Comparison of ENCODE assay signal across 14 mouse cellular contexts in the genomic region with DNA sequence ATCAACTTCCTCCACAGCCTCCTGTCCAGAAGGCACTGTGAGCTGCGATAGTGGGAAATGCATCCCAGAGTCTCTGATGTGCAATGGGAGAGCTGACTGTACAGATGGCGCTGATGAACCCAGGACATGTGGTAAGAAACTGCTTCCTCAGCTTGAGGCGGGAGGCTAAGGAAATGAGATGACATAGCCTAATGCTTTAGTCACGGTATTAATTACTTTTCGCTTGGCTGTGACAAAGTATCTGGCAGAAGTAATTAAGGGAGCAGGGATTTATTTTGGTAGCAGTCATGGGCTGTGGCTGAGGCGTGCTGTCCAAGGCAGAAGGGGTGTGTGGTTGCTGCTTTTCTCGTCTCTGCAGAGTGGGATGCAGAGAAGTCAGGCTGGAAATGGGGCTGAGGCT. TPM values are rescaled to one million over a fixed set of nuclear protein-coding genes. Genes with fewer than 3 reads are reported as not detected.
DNase-seq lines count a peak whose midpoint lies in the region; ATAC-seq and TF ChIP-seq lines count a peak whose summit lies in the region.
"Had no signal": no experiment of that assay in that cellular context is flagged by ENCODE, and none has a peak within 500 bp of the region (broad histone marks: within the 10 kb centered on the region; RNA-seq: fewer than 3 reads in every experiment).

No protein-coding gene starts in this region.

- H3K9ac ChIP-seq in forebrain, postnatal 0 days: no peak overlapping the region
- H3K9ac ChIP-seq in forebrain, embryonic 13.5 days: no peak overlapping the region
- no peak overlapping the region for H3K9ac ChIP-seq in neural tube, embryonic 14.5 days (replicated peaks; ENCODE audit: low read depth, low read length)
- H3K9ac ChIP-seq: embryonic facial prominence, embryonic 12.5 days; stomach, embryonic 15.5 days had no signal

- H3K4me3 ChIP-seq in forebrain, postnatal 0 days (ENCODE audit: low read depth, low read length): no peak overlapping the region
- H3K4me3 ChIP-seq in forebrain, embryonic 13.5 days: no peak overlapping the region
- H3K4me3 ChIP-seq in left cerebral cortex, adult 2 months: no peak overlapping the region
- H3K4me3 ChIP-seq in neural tube, embryonic 14.5 days (ENCODE audit: low read depth, low read length): no peak overlapping the region
- H3K4me3 ChIP-seq: embryonic facial prominence, embryonic 12.5 days; stomach, embryonic 15.5 days had no signal

- DNase-seq in forebrain, postnatal 0 days: peak; percentile 25
- peak; percentile 28 to 63 for DNase-seq in left cerebral cortex, postnatal 25 days (ENCODE audit: low spot score in 2 of 2)
- no peak for DNase-seq in left cerebral cortex, adult 2 months (ENCODE audit: extremely low spot score in 1 of 2, low spot score in 2 of 2)
- DNase-seq in cerebellum, postnatal 14 days: peak; percentile 30 to 43
- DNase-seq in natural killer cell, adult 2 months (ENCODE audit: low spot score in 2 of 2): no peak
- DNase-seq in thymus, postnatal 0 days (ENCODE audit: low spot score): no peak
- DNase-seq: gastrocnemius, postnatal 14 days; liver; lung, postnatal 4 days had no signal

- H3K9me3 ChIP-seq in forebrain, postnatal 0 days (ENCODE audit: low read length): no peaks in the 10 kb centered on the region
- H3K9me3 ChIP-seq in forebrain, embryonic 13.5 days (replicated peaks): no peaks in the 10 kb centered on the region
- no peaks in the 10 kb centered on the region for H3K9me3 ChIP-seq in neural tube, embryonic 14.5 days (ENCODE audit: control insufficient read depth, low read length)
- H3K9me3 ChIP-seq: embryonic facial prominence, embryonic 12.5 days; stomach, embryonic 15.5 days had no signal

- intact Hi-C loops in left cerebral cortex, postnatal 25 days (cut with DNase I): no loop called here
- intact Hi-C loops in left cerebral cortex, adult 2 months (cut with DNase I): no loop called here

- no peaks in the 10 kb centered on the region for H3K27me3 ChIP-seq in forebrain, postnatal 0 days (ENCODE audit: insufficient read depth, low read length)
- H3K27me3 ChIP-seq in forebrain, embryonic 13.5 days: no peaks in the 10 kb centered on the region
- no peaks in the 10 kb centered on the region for H3K27me3 ChIP-seq in neural tube, embryonic 14.5 days (ENCODE audit: control insufficient read depth, insufficient read depth, low read length)
- H3K27me3 ChIP-seq: embryonic facial prominence, embryonic 12.5 days; stomach, embryonic 15.5 days had no signal

- H3K4me2 ChIP-seq in forebrain, postnatal 0 days (ENCODE audit: low read depth): no peak overlapping the region
- no peak overlapping the region for H3K4me2 ChIP-seq in forebrain, embryonic 13.5 days
- H3K4me2 ChIP-seq in neural tube, embryonic 14.5 days (ENCODE audit: low read depth, low read length): no peak overlapping the region
- H3K4me2 ChIP-seq: embryonic facial prominence, embryonic 12.5 days; stomach, embryonic 15.5 days had no signal

- peak; percentile 84 for ATAC-seq in forebrain, postnatal 0 days
- ATAC-seq in forebrain, embryonic 13.5 days: no peak
- peak; percentile 83 for ATAC-seq in neural tube, embryonic 14.5 days (ENCODE audit: low read depth)

- peak; percentile 17; the same call in 1 of the 2 replicates for TF ChIP-seq CTCF in forebrain, postnatal 0 days (IDR thresholded peaks at IDR 0.05; ENCODE audit: low read depth)
- no peak for TF ChIP-seq CTCF in left cerebral cortex, adult 2 months (IDR thresholded peaks at IDR 0.05)

- no peak overlapping the region for H3K27ac ChIP-seq in forebrain, postnatal 0 days (ENCODE audit: low read depth, low read length)
- H3K27ac ChIP-seq in forebrain, embryonic 13.5 days: no peak overlapping the region
- no peak overlapping the region for H3K27ac ChIP-seq in left cerebral cortex, adult 2 months
- no peak overlapping the region for H3K27ac ChIP-seq in neural tube, embryonic 14.5 days (ENCODE audit: low read depth, low read length)
- H3K27ac ChIP-seq: embryonic facial prominence, embryonic 12.5 days; stomach, embryonic 15.5 days had no signal

- no peaks in the 10 kb centered on the region for H3K4me1 ChIP-seq in forebrain, postnatal 0 days (ENCODE audit: insufficient read depth)
- H3K4me1 ChIP-seq in forebrain, embryonic 13.5 days: no peaks in the 10 kb centered on the region
- H3K4me1 ChIP-seq in neural tube, embryonic 14.5 days (ENCODE audit: control insufficient read depth, insufficient read depth, low read length): no peaks in the 10 kb centered on the region
- H3K4me1 ChIP-seq: embryonic facial prominence, embryonic 12.5 days; stomach, embryonic 15.5 days had no signal

- no peaks in the 10 kb centered on the region for H3K36me3 ChIP-seq in forebrain, postnatal 0 days (ENCODE audit: insufficient read depth)
- H3K36me3 ChIP-seq in forebrain, embryonic 13.5 days (ENCODE audit: poor library complexity, severe bottlenecking): no peaks in the 10 kb centered on the region
- H3K36me3 ChIP-seq in neural tube, embryonic 14.5 days (ENCODE audit: control insufficient read depth, insufficient read depth, low read length): no peaks in the 10 kb centered on the region
- H3K36me3 ChIP-seq: embryonic facial prominence, embryonic 12.5 days; stomach, embryonic 15.5 days had no signal

- 25% methylated on average over 7 of the region's 7 CpGs for WGBS in forebrain, postnatal 0 days
- WGBS in forebrain, embryonic 13.5 days: 47% methylated on average over 7 of the region's 7 CpGs
- WGBS in neural tube, embryonic 14.5 days: 16% methylated on average over 7 of the region's 7 CpGs

RNA-seq across cellular contexts. Expression of a gene that starts 7.9 kb away (rescaled TPM):
- 1.8 and 2.9 TPM in 2 replicates for total RNA-seq in forebrain, postnatal 0 days (2014; rRNA removed)
- polyA plus RNA-seq in forebrain, postnatal 0 days (2015; fragmentation: Nextera tagmentation; extraction: Ambion mirVana): 0.43 and 0.47 TPM in 2 replicates
- polyA plus RNA-seq in forebrain, embryonic 13.5 days (2015; fragmentation: Nextera tagmentation; extraction: Ambion mirVana): 0.04 and 0.09 TPM in 2 replicates
- 10 to 100 TPM; 23.1 to 26.8 TPM for total RNA-seq in left cerebral cortex, postnatal 25 days (2021)
- 10 to 100 TPM; 22.8 to 26.4 TPM for total RNA-seq in left cerebral cortex, adult 2 months (2021)
- 0.10 and 0.17 TPM in 2 replicates for polyA plus RNA-seq in neural tube, embryonic 14.5 days (2014; fragmentation: Nextera tagmentation; extraction: Ambion mirVana)
- polyA plus RNA-seq in thymus, postnatal 0 days (2015; fragmentation: Nextera tagmentation; extraction: Ambion mirVana): 0.01 TPM in 1 of 2 replicates, not detected in the other
- total RNA-seq: hematopoietic stem cell, adult 5-6 weeks had no signal

Comparison
In these comparisons a context has a peak if more than half of its experiments do, and no peak if none do; other contexts are left out.
1. DNase-seq: peak in forebrain, postnatal 0 days (single experiment), left cerebral cortex, postnatal 25 days (2 of 2) and cerebellum, postnatal 14 days (2 of 2); none in left cerebral cortex, adult 2 months (0 of 2), natural killer cell, adult 2 months (0 of 2) and thymus, postnatal 0 days (single experiment).